Mouse (Mus musculus) erythroid progenitor cell, adult 5-6 weeks (primary cell): ENCODE results near the gene Stk10. TPM values are rescaled to one million over a fixed set of nuclear protein-coding genes. Genes with fewer than 3 reads are reported as not detected.

Source experiments
- ATAC-seq: replicated peaks from 2 replicates; pipeline ENCODE4 v1.8.0; 2016; ENCODE audit warnings: moderate number of reproducible peaks, mild to moderate bottlenecking, moderate TSS enrichment, inconsistent platforms; ENCODE audit not compliant: poor library complexity, low FRiP score, severe bottlenecking
- total RNA-seq, 2 experiments: library from RNA; stranded (forward) in 1 of 2; stranded (reverse) in 1 of 2; fragments of 150-400 nt in 1 of 2; fragments of 186-747, 209-891 nt in 1 of 2; gene quantifications; 2 replicates each; pipeline versions ENCODE4 v1.2.3 to v1.2.4; 2015 to 2017; ENCODE audit warnings: low replicate concordance in 2 of 2

Gene Stk10
- total RNA-seq, 2 experiments from 2014 or later, result 10.0 to 14.3 TPM

- ATAC-seq, result no peak
Observed at GRCm38 (mm10) chr11:32521246-32521645, 11.9 kb upstream of the Stk10 start.

- ATAC-seq, result no peak
Observed at GRCm38 (mm10) chr11:32524122-32524920, 8.8 kb upstream of the Stk10 start.

GRCm38 (mm10) chr11:32527006-32527405, 6.1 kb upstream of the Stk10 start:
- no peak for ATAC-seq

GRCm38 (mm10) chr11:32530151-32530550, 3.0 kb upstream of the Stk10 start:
- no peak for ATAC-seq

- no peak for ATAC-seq
Observed at GRCm38 (mm10) chr11:32531871-32532764, 987 bp upstream of the Stk10 start, which contains the start of gene Efcab9. Gene Efcab9 (minus strand): TSS chr11:32532081.

- no peak for ATAC-seq
Observed at GRCm38 (mm10) chr11:32533482-32534261, 567 bp downstream of the Stk10 start.

GRCm38 (mm10) chr11:32534453-32535075, 1.5 kb downstream of the Stk10 start:
- ATAC-seq, result no peak

GRCm38 (mm10) chr11:32535646-32536045, 2.5 kb downstream of the Stk10 start:
- ATAC-seq, result no peak

- no peak for ATAC-seq
Observed at GRCm38 (mm10) chr11:32536954-32537353, 3.8 kb downstream of the Stk10 start.

- ATAC-seq, result no peak
Observed at GRCm38 (mm10) chr11:32538435-32538834, 5.3 kb downstream of the Stk10 start.

- ATAC-seq, result no peak
Observed at GRCm38 (mm10) chr11:32538846-32539245, 5.7 kb downstream of the Stk10 start.

GRCm38 (mm10) chr11:32539717-32540116, 6.6 kb downstream of the Stk10 start:
- no peak for ATAC-seq

GRCm38 (mm10) chr11:32540463-32540862, 7.4 kb downstream of the Stk10 start:
- no peak for ATAC-seq

GRCm38 (mm10) chr11:32542181-32542580, 9.1 kb downstream of the Stk10 start:
- no peak for ATAC-seq

- ATAC-seq, result no peak
Observed at GRCm38 (mm10) chr11:32542687-32543411, 9.7 kb downstream of the Stk10 start.

GRCm38 (mm10) chr11:32544041-32544440, 10.9 kb downstream of the Stk10 start:
- ATAC-seq, result no peak

- ATAC-seq, result no peak
Observed at GRCm38 (mm10) chr11:32544497-32544896, 11.4 kb downstream of the Stk10 start.

GRCm38 (mm10) chr11:32545605-32546004, 12.5 kb downstream of the Stk10 start:
- no peak for ATAC-seq

- ATAC-seq, result no peak
Observed at GRCm38 (mm10) chr11:32546483-32546882, 13.4 kb downstream of the Stk10 start.
